Mouse (Mus musculus) liver, embryonic 15.5 days (tissue): ENCODE measurements around the gene Rnf220. TPM values are rescaled to one million over a fixed set of nuclear protein-coding genes. Genes with fewer than 3 reads are reported as not detected.

Experiments used
- ATAC-seq: fragments of 200-750 bp; cut with Nextera tagmentation; 2 replicates; pipeline ENCODE4 v1.8.0; 2017; ENCODE audit warnings: moderate number of reproducible peaks, mild to moderate bottlenecking, moderate library complexity; ENCODE audit not compliant: insufficient read depth
- H3K27ac ChIP-seq: fragments of 300-500 bp; sonication (generic); replicated peaks from 2 replicates; pipeline ENCODE4 v1.5.1; 2015; ENCODE audit warnings: mild to moderate bottlenecking, inconsistent platforms
- H3K27me3 ChIP-seq: fragments of 300-500 bp; sonication (generic); 2 replicates; pipeline ENCODE4 v1.6.1; 2015; ENCODE audit warnings: mild to moderate bottlenecking, inconsistent platforms
- H3K36me3 ChIP-seq: fragments of 300-500 bp; sonication (generic); replicated peaks from 2 replicates; pipeline ENCODE4 v1.6.1; 2015; ENCODE audit warnings: moderate library complexity, mild to moderate bottlenecking, inconsistent platforms
- H3K4me1 ChIP-seq: fragments of 300-500 bp; sonication (generic); replicated peaks from 2 replicates; pipeline ENCODE4 v1.6.1; 2015; ENCODE audit warnings: inconsistent platforms
- H3K4me2 ChIP-seq: fragments of 300-500 bp; sonication (generic); 2 replicates; pipeline ENCODE4 v1.6.1; 2015; ENCODE audit warnings: moderate library complexity, mild to moderate bottlenecking, inconsistent platforms
- H3K4me3 ChIP-seq: fragments of 300-500 bp; sonication (generic); replicated peaks from 2 replicates; pipeline ENCODE4 v1.5.1; 2015; ENCODE audit warnings: mild to moderate bottlenecking, inconsistent platforms
- H3K9ac ChIP-seq: fragments of 300-500 bp; sonication (generic); 2 replicates; pipeline ENCODE4 v1.6.1; 2015; ENCODE audit warnings: moderate library complexity, mild to moderate bottlenecking, inconsistent platforms
- H3K9me3 ChIP-seq: fragments of 300-500 bp; sonication (generic); replicated peaks from 2 replicates; pipeline ENCODE4 v1.6.1; 2016; ENCODE audit warnings: inconsistent platforms
- WGBS: fragments of 180-500 bp; shearing (Covaris S2); methylation state at CpG from one replicate; pipeline ENCODE4 v1.1.7; 2015; ENCODE audit warnings: mixed read lengths; ENCODE audit not compliant: insufficient replicate concordance; 5-methylcytosine and 5-hydroxymethylcytosine counted together
- polyA plus RNA-seq: library from polyadenylated mRNA; unstranded; fragments of >200 nt; fragmentation: Nextera tagmentation; extraction: Ambion mirVana; gene quantifications from 2 replicates; pipeline ENCODE4 v1.2.1, GENCODE M21; 2015

Rnf220 gene
- 25.1 and 30.4 TPM in 2 replicates for polyA plus RNA-seq

DNA sequence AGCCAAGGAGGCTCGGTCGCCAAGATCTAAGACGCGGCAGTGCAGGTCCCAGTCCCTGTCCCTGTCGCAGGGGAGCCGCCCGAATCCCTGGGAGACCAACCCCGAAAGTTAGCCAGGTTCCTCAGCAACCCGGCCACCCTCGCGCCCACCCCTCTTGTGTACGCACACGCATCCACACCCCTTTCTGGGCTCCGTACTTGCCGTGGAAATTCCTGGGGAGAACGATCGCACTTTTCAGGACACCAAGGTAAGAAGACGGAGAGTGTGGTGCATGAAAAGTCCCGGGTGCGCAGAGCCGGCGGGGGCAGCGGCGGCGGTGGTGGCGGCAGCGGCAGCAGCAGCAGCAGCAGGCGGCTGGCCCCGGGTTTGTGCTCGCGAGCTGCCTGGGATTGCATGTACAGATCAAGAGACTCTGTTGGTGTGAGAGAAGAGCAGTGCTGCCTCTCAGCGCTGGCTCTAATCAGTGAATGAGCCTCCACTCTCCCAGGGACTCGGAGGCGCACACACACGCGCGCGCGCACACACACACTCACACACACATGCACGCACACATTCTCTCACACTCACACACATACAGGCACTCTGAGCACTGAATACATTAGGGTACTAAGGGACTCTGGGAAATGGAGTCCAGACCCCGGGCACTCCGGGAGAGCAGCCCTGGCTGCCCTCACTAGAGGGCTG is at the start of gene Rnf220:
Rnf220 (minus strand) TSS at position 571 of the 684 bp plus-strand sequence.
- H3K9ac ChIP-seq: no peak within 1 kb of the TSS; the same call in 1 of the 2 replicates
- no peak within 1 kb of the TSS for H3K27ac ChIP-seq
- H3K27me3 ChIP-seq: peaks cover 90% of the 10 kb centered on the region
- ATAC-seq: peak; percentile 49; the same call in 1 of the 2 replicates
- peak within 1 kb of the TSS; percentile 60 for H3K4me3 ChIP-seq
- no peaks in the 10 kb centered on the region for H3K36me3 ChIP-seq
- H3K4me2 ChIP-seq: peak within 1 kb of the TSS; percentile 87
- WGBS: under 1% methylated on average over 42 of the region's 42 CpGs
- no peaks in the 10 kb centered on the region for H3K9me3 ChIP-seq
- peaks cover 38% of the 10 kb centered on the region for H3K4me1 ChIP-seq

DNA sequence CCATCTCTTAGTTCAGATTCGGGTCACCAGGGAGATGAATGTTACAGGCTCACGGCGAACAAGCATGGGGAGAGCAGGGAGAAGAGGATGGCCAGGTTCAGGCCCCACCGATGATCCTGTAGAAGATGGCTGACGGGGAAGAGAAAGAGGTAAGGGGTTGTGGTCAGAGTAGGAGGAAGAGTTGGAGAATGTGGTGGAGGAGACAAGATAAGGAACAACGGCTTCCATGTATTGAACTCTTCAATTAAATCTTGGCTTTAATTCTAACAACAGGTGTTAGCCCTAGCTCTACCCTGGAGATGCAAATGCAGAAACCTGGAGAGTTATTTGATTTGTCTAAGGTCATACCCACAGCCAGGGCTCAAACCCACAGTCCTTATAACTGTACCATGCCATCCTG is 49.8 kb upstream of the Rnf220 start:
- H3K27me3 ChIP-seq: peaks cover 13% of the 10 kb centered on the region

DNA sequence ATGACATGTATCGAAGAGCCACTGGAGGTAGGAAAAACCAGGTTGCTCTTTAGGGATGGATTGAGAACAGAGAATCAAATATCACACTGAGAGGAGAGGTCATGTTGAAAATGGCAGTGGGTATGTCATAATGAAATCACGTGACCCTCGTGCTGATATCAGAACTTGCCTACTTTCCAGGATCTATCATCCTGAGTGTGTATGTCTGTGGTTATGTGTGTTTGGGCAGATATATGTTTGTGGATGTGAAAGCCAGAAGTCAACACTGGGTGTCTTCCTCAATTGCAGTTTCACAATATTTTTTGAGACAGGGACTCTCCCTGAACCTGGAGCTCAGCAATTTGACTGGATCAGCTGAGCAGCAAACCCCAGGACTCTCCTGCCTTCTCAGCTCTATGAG is 48.6 kb upstream of the Rnf220 start:
- peaks cover 12% of the 10 kb centered on the region for H3K4me1 ChIP-seq
- H3K9ac ChIP-seq: no peak overlapping the region
- ATAC-seq: no peak
- peaks cover 13% of the 10 kb centered on the region for H3K27me3 ChIP-seq
- WGBS: 43% methylated on average over 3 of the region's 3 CpGs
- H3K9me3 ChIP-seq: no peaks in the 10 kb centered on the region
- no peaks in the 10 kb centered on the region for H3K36me3 ChIP-seq
- H3K4me3 ChIP-seq: no peak overlapping the region
- no peak overlapping the region for H3K4me2 ChIP-seq
- H3K27ac ChIP-seq: no peak overlapping the region

More for the DNA sequence above, 49.8 kb upstream of the Rnf220 start:
- no peak overlapping the region for H3K9ac ChIP-seq
- H3K4me2 ChIP-seq: no peak overlapping the region
- no peaks in the 10 kb centered on the region for H3K36me3 ChIP-seq
- ATAC-seq: no peak
- H3K27ac ChIP-seq: no peak overlapping the region
- no peak overlapping the region for H3K4me3 ChIP-seq
- no peaks in the 10 kb centered on the region for H3K9me3 ChIP-seq
- 48% methylated on average over 6 of the region's 6 CpGs for WGBS
- peaks cover 24% of the 10 kb centered on the region for H3K4me1 ChIP-seq

DNA sequence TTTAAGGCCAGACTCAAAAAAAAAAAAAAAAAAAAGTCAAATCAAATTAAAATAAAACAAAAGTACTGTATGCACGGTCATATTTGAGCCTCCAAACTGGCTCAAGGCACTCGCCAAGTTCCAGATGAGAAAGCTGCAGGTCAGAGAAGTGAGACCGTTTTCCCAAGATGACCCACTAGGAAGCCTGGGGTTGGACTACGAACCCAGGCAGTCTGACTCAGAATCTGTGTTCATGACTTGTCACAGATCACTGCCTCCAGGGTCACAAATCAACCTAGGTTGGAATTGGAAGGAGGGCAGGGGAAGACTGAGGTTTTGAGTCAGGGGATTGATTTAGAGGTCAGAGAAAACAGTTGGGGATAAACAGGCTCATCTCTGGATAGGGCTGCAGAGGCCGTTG is 43.7 kb upstream of the Rnf220 start:
- Histone ChIP-seq H3K27me3 (peaks cover 13% of the 10 kb centered on the region), H3K9ac (no peak overlapping the region), H3K4me1 (no peaks in the 10 kb centered on the region), H3K36me3 (no peaks in the 10 kb centered on the region), H3K4me3 (no peak overlapping the region), H3K9me3 (no peaks in the 10 kb centered on the region), H3K27ac (no peak overlapping the region), H3K4me2 (no peak overlapping the region)
- WGBS: 58% methylated on average over 5 of the region's 5 CpGs
- ATAC-seq: no peak

DNA sequence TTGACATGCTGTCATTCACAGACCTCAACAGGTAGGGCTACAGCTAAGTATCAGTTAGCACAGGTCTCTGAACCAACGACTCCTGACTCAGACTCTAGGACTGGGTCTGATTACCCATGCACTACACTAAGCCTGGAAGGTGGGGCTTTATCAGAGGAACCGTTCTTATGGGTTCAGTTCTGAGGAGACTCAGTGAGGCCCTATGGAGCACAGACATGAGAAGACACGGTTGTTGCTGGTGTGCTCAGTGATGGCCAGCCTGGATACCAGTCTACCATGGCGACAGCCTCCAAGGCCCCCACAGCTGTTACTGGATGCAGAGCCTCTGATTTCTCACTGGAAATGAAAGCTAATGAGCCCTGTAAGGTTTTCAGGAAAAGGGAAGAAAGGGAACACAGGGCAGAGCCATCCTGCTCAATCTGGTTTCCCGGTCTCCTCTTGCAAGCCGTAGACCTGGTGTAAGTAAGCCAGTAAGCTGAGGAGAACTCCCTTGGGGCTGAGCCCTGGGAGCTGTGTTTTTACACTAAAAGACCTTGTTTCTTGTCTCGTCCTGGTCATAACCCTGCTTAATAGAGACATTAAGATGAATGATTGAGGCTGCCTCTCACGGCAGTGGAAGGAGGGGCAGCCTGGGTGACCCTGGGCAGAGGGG is 42.6 kb upstream of the Rnf220 start:
- 63% methylated on average over 8 of the region's 8 CpGs for WGBS
- no peak overlapping the region for H3K27ac ChIP-seq

GRCm38 (mm10) chr4:117537002-117537401 is 40.1 kb upstream of the Rnf220 start:
- Histone ChIP-seq H3K4me3 (no peak overlapping the region), H3K36me3 (no peaks in the 10 kb centered on the region), H3K9ac (no peak overlapping the region), H3K4me1 (no peaks in the 10 kb centered on the region), H3K27ac (no peak overlapping the region), H3K4me2 (no peak overlapping the region), H3K27me3 (peaks cover 6% of the 10 kb centered on the region), H3K9me3 (no peaks in the 10 kb centered on the region)
- no peak for ATAC-seq
- WGBS: 24% methylated on average over 7 of the region's 7 CpGs

More for the DNA sequence above, 42.6 kb upstream of the Rnf220 start:
- Histone ChIP-seq H3K9me3 (no peaks in the 10 kb centered on the region), H3K27me3 (peaks cover 13% of the 10 kb centered on the region), H3K4me2 (no peak overlapping the region), H3K4me1 (no peaks in the 10 kb centered on the region), H3K4me3 (no peak overlapping the region), H3K9ac (no peak overlapping the region), H3K36me3 (no peaks in the 10 kb centered on the region)
- ATAC-seq: no peak

DNA sequence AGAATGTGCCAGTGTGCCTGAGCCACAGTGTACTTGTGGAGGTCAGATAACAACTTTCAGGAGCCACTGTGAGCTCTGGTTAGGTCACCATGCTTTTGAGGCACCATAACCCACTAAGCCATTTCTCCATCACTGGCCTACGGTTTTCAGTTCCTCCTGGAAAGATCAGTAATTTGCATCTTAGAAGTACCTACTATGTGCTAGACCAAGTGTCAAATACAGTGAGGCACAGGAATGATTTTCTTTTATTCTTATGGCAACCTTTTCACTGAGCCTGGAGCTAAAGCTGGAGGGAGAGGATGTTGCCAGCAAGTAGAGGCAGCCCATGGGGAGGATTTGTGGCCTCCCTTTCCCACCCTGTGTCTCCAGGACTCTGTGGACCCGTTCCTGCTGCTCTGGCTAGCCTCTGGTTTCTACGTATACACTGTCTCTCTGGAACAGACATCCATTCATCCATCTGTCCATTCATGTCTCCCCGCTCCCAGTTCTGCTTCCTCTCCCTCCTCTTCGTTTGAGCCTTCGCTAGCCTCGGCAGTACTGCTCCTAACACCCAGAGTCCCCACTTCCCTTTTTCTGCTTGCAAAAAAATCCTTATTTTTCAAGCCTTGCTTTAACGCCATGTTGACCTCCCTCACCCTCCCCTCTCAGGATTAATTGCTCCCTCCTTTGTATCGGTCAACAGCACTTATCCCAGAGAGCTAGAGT is 38.8 kb upstream of the Rnf220 start:
- Histone ChIP-seq H3K27ac (no peak overlapping the region), H3K9ac (no peak overlapping the region), H3K4me3 (no peak overlapping the region), H3K27me3 (peaks cover 7% of the 10 kb centered on the region), H3K9me3 (no peaks in the 10 kb centered on the region), H3K4me1 (no peaks in the 10 kb centered on the region), H3K36me3 (no peaks in the 10 kb centered on the region), H3K4me2 (no peak overlapping the region)
- ATAC-seq: no peak
- WGBS: 27% methylated on average over 9 of the region's 9 CpGs

DNA sequence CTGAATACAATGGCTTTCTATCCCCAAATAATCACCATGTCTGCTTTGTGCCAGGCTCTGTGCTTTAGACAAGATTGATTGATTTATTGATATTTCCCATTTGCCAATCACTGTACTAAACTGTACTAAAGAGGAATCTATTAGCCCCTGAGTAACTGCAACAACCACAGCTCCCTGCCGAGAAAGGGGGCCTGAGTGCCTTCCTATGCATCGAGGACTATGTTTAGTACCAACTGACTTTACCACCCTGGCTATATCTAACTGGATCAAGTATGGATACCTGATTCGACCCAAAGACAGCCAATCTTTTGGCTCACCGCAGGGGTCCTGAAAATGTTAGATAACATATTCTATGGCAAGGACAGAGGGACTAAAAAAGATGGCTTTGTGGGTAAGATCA is 33.0 kb upstream of the Rnf220 start:
- H3K4me1 ChIP-seq: peaks cover 21% of the 10 kb centered on the region
- no peak overlapping the region for H3K4me3 ChIP-seq
- no peak overlapping the region for H3K27ac ChIP-seq
- no peak overlapping the region for H3K4me2 ChIP-seq
- WGBS: 51% methylated on average over 4 of the region's 4 CpGs
- H3K9ac ChIP-seq: no peak overlapping the region
- no peak for ATAC-seq
- H3K36me3 ChIP-seq: no peaks in the 10 kb centered on the region
- H3K27me3 ChIP-seq: peaks cover 31% of the 10 kb centered on the region
- H3K9me3 ChIP-seq: no peaks in the 10 kb centered on the region

DNA sequence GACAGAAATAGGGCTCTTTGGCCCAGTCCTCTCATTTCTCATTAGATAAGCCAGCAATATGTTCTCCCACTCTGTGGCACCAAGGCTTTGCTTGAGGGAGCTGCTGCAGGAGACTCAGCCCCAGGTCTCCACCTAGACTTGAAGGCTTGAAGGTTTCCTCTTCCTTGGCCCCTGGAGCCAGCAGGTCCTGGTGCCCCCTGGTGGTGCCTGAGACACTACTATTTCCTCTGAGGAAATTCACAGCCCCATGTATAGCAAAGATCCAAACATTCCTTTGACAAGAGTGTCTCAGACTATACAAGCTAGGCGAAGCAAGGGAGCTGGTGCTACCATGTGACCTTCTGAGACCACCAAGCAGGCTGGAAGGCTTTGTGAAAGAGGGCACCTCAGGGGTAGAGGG is 31.1 kb upstream of the Rnf220 start:
- no peak overlapping the region for H3K4me3 ChIP-seq

DNA sequence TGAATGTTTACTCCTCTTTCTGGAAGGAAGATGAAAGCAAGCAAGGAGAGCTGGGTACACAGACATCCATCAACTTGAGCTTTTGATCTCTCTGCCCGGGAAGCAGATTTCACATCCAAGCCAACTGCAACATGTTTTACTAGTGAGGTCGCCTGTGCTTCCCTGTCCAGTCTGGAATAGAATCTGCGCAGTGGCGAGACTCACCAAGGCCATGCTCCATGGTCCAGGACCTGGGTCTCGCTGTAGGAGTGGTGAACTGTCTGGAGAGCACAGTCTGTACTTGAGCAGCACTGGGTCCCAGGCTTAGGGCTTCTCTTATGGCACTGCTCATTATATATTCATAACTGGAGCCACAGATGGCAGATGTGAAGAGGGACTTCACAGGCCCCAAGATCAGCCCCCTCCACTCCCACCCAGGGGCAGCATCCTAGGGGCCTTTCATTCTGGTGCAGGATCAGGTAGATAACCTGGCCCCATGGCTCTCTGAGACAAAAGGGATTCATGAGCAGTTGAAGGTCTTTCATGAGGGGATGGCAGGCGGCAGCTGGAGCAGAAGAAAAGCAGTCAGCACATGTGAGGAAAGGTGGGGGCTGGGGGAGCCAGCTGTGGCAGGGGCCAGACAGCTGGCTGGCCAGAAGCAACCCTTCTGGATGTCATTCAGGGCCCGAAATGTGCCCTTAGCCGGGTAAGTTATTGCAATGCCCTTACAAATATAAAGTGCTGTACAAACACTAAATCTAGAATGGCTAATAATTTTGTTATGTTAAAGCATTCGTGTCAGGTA is 30.5 kb upstream of the Rnf220 start:
- H3K4me1 ChIP-seq: peaks cover 26% of the 10 kb centered on the region
- no peak overlapping the region for H3K4me3 ChIP-seq
- H3K27ac ChIP-seq: no peak overlapping the region
- no peak overlapping the region for H3K4me2 ChIP-seq
- no peaks in the 10 kb centered on the region for H3K36me3 ChIP-seq
- WGBS: 60% methylated on average over 9 of the region's 9 CpGs
- no peaks in the 10 kb centered on the region for H3K9me3 ChIP-seq
- H3K9ac ChIP-seq: no peak overlapping the region
- ATAC-seq: no peak
- peaks cover 25% of the 10 kb centered on the region for H3K27me3 ChIP-seq

More for the DNA sequence above, 31.1 kb upstream of the Rnf220 start:
- peaks cover 26% of the 10 kb centered on the region for H3K4me1 ChIP-seq
- H3K27ac ChIP-seq: no peak overlapping the region
- no peaks in the 10 kb centered on the region for H3K36me3 ChIP-seq
- 17% methylated on average over 1 of the region's 1 CpGs for WGBS
- peaks cover 25% of the 10 kb centered on the region for H3K27me3 ChIP-seq
- no peaks in the 10 kb centered on the region for H3K9me3 ChIP-seq
- H3K4me2 ChIP-seq: no peak overlapping the region
- ATAC-seq: no peak
- no peak overlapping the region for H3K9ac ChIP-seq
